Mouse (Mus musculus) small intestine, adult 2 months (tissue): ENCODE results near the gene Lpp. TPM values are rescaled to one million over a fixed set of nuclear protein-coding genes. Genes with fewer than 3 reads are reported as not detected.

ENCODE experiments used
- H3K27ac ChIP-seq: fragments of 200-500 bp; 2 replicates; pipeline ENCODE4 v1.5.1; 2012; ENCODE audit warnings: low read depth, low read length, control low read depth, inconsistent platforms; ENCODE audit not compliant: insufficient read depth
- H3K27me3 ChIP-seq: fragments of 200-500 bp; 2 replicates; pipeline ENCODE4 v1.6.1; 2012; ENCODE audit warnings: mild to moderate bottlenecking, moderate library complexity, low read length, inconsistent platforms; ENCODE audit not compliant: control insufficient read depth, insufficient read depth
- H3K36me3 ChIP-seq: fragments of 200-500 bp; 2 replicates; pipeline ENCODE4 v1.6.1; 2012; ENCODE audit warnings: mild to moderate bottlenecking, low read length, control low read depth, inconsistent platforms; ENCODE audit not compliant: control insufficient read depth, insufficient read depth
- H3K4me1 ChIP-seq: fragments of 200-500 bp; 2 replicates; pipeline ENCODE4 v1.6.1; 2012; ENCODE audit warnings: low read length, inconsistent platforms, mixed read lengths; ENCODE audit not compliant: control insufficient read depth, insufficient read depth, insufficient read length
- H3K4me3 ChIP-seq: fragments of 200-500 bp; 2 replicates; pipeline ENCODE4 v1.5.1; 2012; ENCODE audit warnings: low read depth, mild to moderate bottlenecking, control low read depth, inconsistent platforms, low read length, moderate library complexity
- CTCF ChIP-seq: fragments of 200-500 bp; IDR thresholded peaks from 2 replicates; pipeline ENCODE4 v1.5.1; 2012; ENCODE audit warnings: low read depth, mild to moderate bottlenecking, control low read depth, inconsistent platforms, low read length, moderate library complexity, mixed read lengths; ENCODE audit not compliant: insufficient replicate concordance, insufficient read length; ENCODE audit errors: extremely low read depth
- POLR2A ChIP-seq: fragments of 200-500 bp; IDR thresholded peaks from 2 replicates; pipeline ENCODE4 v1.6.1; 2012; ENCODE audit warnings: low read depth, mild to moderate bottlenecking, control low read depth, inconsistent platforms, low read length, moderate library complexity
- WGBS: fragments of 180-500 bp; shearing (Covaris S2); methylation state at CpG from one replicate; pipeline ENCODE4 v1.1.7; 2018; 5-methylcytosine and 5-hydroxymethylcytosine counted together
- polyA plus RNA-seq: library from polyadenylated mRNA; depleted of rRNA; stranded (reverse); fragments of >200 nt; gene quantifications from 2 replicates; pipeline ENCODE4 v1.2.3, GENCODE M21; 2012

Gene Lpp
- polyA plus RNA-seq, 1 experiment: 23.6 TPM

GRCm38 (mm10) chr16:24391901-24392300 is 1.4 kb upstream of the Lpp start:
- TF ChIP-seq CTCF (no peak), POLR2A (no peak)
- H3K4me1 ChIP-seq: peaks cover 20% of the 10 kb centered on the region; the same call in 1 of the 2 replicates
- no peak overlapping the region; the same call in 1 of the 2 replicates for H3K4me3 ChIP-seq
- no peaks in the 10 kb centered on the region for H3K36me3 ChIP-seq
- H3K27me3 ChIP-seq: no peaks in the 10 kb centered on the region
- peak overlapping the region; percentile 99 for H3K27ac ChIP-seq
- 66% methylated on average over 7 of the region's 7 CpGs for WGBS

- 2% methylated on average over 66 of the region's 76 CpGs for WGBS
These were observed 376 bp downstream of the Lpp start for GRCm38 (mm10) chr16:24393556-24394210.

GRCm38 (mm10) chr16:24394211-24394991 is 1.1 kb downstream of the Lpp start:
- Histone ChIP-seq H3K4me1 (peaks cover 37% of the 10 kb centered on the region; the same call in 1 of the 2 replicates), H3K4me3 (peak overlapping the region; percentile 97), H3K27me3 (no peaks in the 10 kb centered on the region), H3K36me3 (no peaks in the 10 kb centered on the region), H3K27ac (peak overlapping the region; percentile 99)
- WGBS: 9% methylated on average over 18 of the region's 18 CpGs
- TF ChIP-seq POLR2A (no peak), CTCF (no peak)

More at GRCm38 (mm10) chr16:24393556-24394210, 376 bp downstream of the Lpp start:
- TF ChIP-seq POLR2A (no peak), CTCF (no peak)
- H3K4me1 ChIP-seq: peaks cover 34% of the 10 kb centered on the region; the same call in 1 of the 2 replicates
- peak overlapping the region; percentile 99 for H3K27ac ChIP-seq
- H3K36me3 ChIP-seq: no peaks in the 10 kb centered on the region
- no peaks in the 10 kb centered on the region for H3K27me3 ChIP-seq
- peak overlapping the region; percentile 97 for H3K4me3 ChIP-seq

GRCm38 (mm10) chr16:24395100-24395499 is 1.8 kb downstream of the Lpp start:
- Histone ChIP-seq H3K27me3 (no peaks in the 10 kb centered on the region), H3K27ac (peak overlapping the region; percentile 89), H3K4me1 (peaks cover 43% of the 10 kb centered on the region; the same call in 1 of the 2 replicates), H3K4me3 (peak overlapping the region; percentile 97; the same call in 1 of the 2 replicates), H3K36me3 (no peaks in the 10 kb centered on the region)
- WGBS: 44% methylated on average over 2 of the region's 2 CpGs
- TF ChIP-seq CTCF (no peak), POLR2A (no peak)

- H3K27me3 ChIP-seq: no peaks in the 10 kb centered on the region
- no peak overlapping the region for H3K4me3 ChIP-seq
- peaks cover 47% of the 10 kb centered on the region; the same call in 1 of the 2 replicates for H3K4me1 ChIP-seq
- no peaks in the 10 kb centered on the region for H3K36me3 ChIP-seq
- TF ChIP-seq CTCF (no peak), POLR2A (no peak)
- WGBS: 55% methylated on average over 7 of the region's 7 CpGs
- H3K27ac ChIP-seq: no peak overlapping the region
These were observed 3.2 kb downstream of the Lpp start for GRCm38 (mm10) chr16:24396504-24396903.

- H3K4me1 ChIP-seq: peaks cover 44% of the 10 kb centered on the region; the same call in 1 of the 2 replicates
- 14% methylated on average over 4 of the region's 4 CpGs for WGBS
- H3K36me3 ChIP-seq: no peaks in the 10 kb centered on the region
- no peaks in the 10 kb centered on the region for H3K27me3 ChIP-seq
- TF ChIP-seq CTCF (no peak), POLR2A (no peak)
- peak overlapping the region; percentile 54 for H3K27ac ChIP-seq
- no peak overlapping the region for H3K4me3 ChIP-seq
These were observed 5.2 kb downstream of the Lpp start for GRCm38 (mm10) chr16:24398476-24398875.

- 19% methylated on average over 3 of the region's 3 CpGs for WGBS
These were observed 5.6 kb downstream of the Lpp start for GRCm38 (mm10) chr16:24398893-24399292.

More at GRCm38 (mm10) chr16:24398893-24399292, 5.6 kb downstream of the Lpp start:
- Histone ChIP-seq H3K36me3 (no peaks in the 10 kb centered on the region), H3K4me1 (peaks cover 49% of the 10 kb centered on the region; the same call in 1 of the 2 replicates), H3K27ac (peak overlapping the region; percentile 54), H3K4me3 (no peak overlapping the region), H3K27me3 (no peaks in the 10 kb centered on the region)
- no peak for TF ChIP-seq POLR2A
- no peak for TF ChIP-seq CTCF
